Mouse (Mus musculus): ENCODE data around the gene 5730596B20Rik. TPM values are rescaled to one million over a fixed set of nuclear protein-coding genes. Genes with fewer than 3 reads are reported as not detected.

The 5730596B20Rik gene
- 0.29 and 0.55 TPM in 2 replicates for total RNA-seq (2021)
- long read RNA-seq: 0 reads

GRCm38 (mm10) chr6:52177061-52177735, at the start of gene 5730596B20Rik:
5730596B20Rik (plus strand) TSS chr6:52177498.
- DNase-seq: no peak

- no peak for DNase-seq
Observed at GRCm38 (mm10) chr6:52137841-52138535, 39.3 kb upstream of the 5730596B20Rik start.

GRCm38 (mm10) chr6:52138576-52138975, 38.7 kb upstream of the 5730596B20Rik start:
- DNase-seq: no peak

- DNase-seq: no peak
Observed at GRCm38 (mm10) chr6:52139115-52139514, 38.2 kb upstream of the 5730596B20Rik start.

- DNase-seq: no peak
Observed at GRCm38 (mm10) chr6:52150401-52150966, 26.8 kb upstream of the 5730596B20Rik start.

- no peak for DNase-seq
Observed at GRCm38 (mm10) chr6:52151571-52151970, 25.7 kb upstream of the 5730596B20Rik start.

GRCm38 (mm10) chr6:52152226-52153193, 24.8 kb upstream of the 5730596B20Rik start:
- DNase-seq: no peak

GRCm38 (mm10) chr6:52153270-52153669, 24.0 kb upstream of the 5730596B20Rik start:
- no peak for DNase-seq

- DNase-seq: no peak
Observed at GRCm38 (mm10) chr6:52154044-52154443, 23.3 kb upstream of the 5730596B20Rik start.

- DNase-seq: no peak
Observed at GRCm38 (mm10) chr6:52155471-52155870, 21.8 kb upstream of the 5730596B20Rik start.

GRCm38 (mm10) chr6:52156551-52157200, 20.6 kb upstream of the 5730596B20Rik start:
- no peak for DNase-seq

- DNase-seq: peak; percentile 32
Observed at GRCm38 (mm10) chr6:52157466-52158275, 19.6 kb upstream of the 5730596B20Rik start.

- peak; percentile 90 for DNase-seq
Observed at GRCm38 (mm10) chr6:52158276-52159051, 18.8 kb upstream of the 5730596B20Rik start, which contains the start of gene Hoxa1. Hoxa1 (minus strand) TSS chr6:52158317.

- DNase-seq: peak; percentile 45
Observed at GRCm38 (mm10) chr6:52159164-52159761, 18.0 kb upstream of the 5730596B20Rik start.

- DNase-seq: no peak
Observed at GRCm38 (mm10) chr6:52159979-52160378, 17.3 kb upstream of the 5730596B20Rik start.

- DNase-seq: peak; percentile 52
Observed at GRCm38 (mm10) chr6:52160511-52161335, 16.6 kb upstream of the 5730596B20Rik start.

- DNase-seq: no peak
Observed at GRCm38 (mm10) chr6:52161336-52162092, 15.8 kb upstream of the 5730596B20Rik start.

- no peak for DNase-seq
Observed at GRCm38 (mm10) chr6:52162093-52162380, 15.3 kb upstream of the 5730596B20Rik start.
